Mouse (Mus musculus) cerebellum, adult 9-10 months (tissue): ENCODE data around the gene Trim47.
A peak's percentile ranks its signal among the peaks of the same experiment; 100 is the strongest.
"Not testable (repeated sequence)": the region's sequence is repeated elsewhere in the genome, so short reads cannot be mapped to it uniquely, and the experiment has no call there.

Source experiments
- DNase-seq: peaks from one replicate; pipeline ENCODE4 v3.0.0; 2022

Gene Trim47

DNA sequence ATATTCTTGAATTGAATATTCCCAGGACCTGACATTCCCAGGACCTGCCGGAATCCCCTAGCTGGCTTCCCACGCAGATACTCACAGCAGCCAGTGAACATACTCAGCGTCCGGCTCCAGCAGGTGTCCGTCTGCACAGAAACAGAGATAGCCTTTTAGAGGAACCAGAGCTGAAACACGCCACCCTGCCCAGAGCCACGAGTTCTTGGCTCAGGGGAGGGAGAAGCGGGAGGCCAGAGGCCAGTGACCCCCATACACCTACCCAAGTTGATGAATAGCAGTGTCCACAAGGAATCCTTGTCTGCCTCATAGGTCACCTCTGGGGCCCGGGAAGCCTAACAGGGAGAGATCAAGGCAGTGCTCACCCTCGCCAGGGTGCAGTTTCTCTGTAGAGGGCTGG is 7.2 kb upstream of the Trim47 start:
- no peak for DNase-seq

DNA sequence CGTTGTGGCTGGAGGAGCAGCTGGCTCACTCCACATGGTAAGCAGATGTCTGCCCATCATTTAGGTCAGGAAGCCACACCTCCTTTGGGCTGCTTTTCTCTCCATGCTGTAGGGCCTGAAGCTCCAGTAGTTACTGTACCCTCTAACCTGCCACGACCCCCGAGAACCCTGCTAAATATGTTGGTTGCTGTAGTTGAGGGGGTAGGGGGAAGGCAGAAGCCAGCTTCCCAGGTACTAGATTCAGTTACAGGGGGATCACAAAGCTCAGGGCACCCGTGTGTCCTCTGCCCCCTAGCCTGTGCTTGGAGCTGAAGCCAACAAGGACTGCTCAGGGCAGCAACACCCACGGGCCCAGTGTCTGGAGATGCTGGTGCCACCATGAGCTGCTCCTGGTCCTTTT is 6.5 kb upstream of the Trim47 start:
- no peak for DNase-seq

DNA sequence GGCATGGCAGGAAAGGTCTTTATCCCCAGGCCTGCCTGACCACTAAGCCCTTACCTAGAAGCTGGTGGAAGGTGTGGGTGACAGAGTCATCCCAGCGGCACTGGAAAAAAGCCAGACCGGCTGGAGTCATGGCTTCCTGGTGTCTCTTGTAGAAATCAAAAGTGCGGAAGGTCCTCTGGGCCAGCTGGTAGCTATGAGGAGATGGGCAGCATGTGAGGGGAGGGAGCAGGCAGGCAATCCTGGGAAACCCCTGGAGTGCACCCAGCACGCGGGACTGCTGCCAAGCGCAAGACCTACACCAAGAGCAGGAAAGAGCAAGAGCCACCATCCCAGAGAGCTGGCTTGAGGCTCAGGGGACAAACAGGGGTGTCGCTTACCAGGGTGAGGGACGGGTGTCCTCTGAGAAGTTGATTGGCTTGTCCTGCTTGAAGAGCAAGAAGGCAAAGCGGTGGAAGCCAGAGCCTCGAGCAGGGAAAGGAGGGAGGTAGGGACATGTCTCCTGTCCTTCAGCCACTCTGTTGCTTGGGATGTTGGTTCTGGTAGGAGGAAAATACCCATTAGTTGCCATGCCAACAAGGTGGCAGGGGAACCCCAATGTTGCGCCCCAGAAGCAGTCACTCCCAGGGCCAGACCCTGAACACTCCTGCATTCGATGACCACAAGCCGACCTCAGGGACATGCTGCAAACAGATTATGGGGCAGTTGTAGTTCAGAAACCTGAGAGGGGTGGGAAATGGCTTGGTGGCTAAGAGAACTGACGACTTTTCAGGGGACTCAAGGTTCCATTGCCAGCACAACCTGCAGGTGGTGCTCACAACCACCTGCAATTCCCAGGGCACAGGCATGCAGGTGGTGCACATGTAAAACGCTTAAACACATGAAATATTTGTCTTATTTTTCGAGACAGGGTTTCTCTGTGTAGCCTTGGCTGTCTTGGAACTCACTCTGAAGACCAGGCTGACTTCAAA is 5.6 kb upstream of the Trim47 start:
- peak; percentile 57 for DNase-seq

DNA sequence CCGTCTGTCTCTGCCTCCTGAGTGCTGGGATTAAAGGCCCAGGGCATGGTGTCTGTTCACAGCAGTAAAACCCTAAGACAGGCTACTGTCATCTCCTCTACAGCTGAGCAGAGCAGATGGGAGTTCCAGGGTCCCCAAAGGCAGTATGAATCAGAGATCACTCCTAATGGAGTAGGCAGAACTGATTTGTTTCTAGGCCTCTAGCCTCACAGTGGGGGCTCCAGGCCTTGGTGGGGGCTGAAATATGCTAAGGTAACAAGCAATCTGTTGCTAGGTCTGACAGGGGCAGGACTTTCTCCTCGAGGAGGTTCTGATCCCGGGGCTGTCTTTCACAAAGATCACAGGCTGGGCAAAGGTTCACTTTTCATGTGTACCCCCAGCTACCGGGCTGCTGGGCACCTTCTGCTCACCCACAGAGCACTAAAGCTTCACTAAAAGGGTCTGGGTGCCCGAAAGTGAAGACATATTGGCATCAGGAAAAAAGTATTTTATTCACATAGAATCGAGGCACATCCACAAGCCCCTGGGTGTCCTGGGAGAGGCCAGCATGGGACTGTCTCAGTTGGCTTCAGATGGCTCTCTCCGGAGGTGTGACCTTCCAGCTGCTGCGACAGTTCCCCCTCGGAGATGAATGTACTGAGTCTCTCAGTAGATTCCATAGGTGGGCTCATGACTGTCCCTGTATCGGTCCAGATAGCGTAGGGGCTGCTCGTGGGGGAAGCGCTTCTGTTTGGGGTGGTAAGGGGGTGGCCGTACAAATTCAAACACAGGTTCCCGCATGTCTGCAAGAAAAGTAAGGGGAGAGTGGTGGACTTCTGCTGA is 4.5 kb upstream of the Trim47 start:
- DNase-seq = peak; percentile 51

DNA sequence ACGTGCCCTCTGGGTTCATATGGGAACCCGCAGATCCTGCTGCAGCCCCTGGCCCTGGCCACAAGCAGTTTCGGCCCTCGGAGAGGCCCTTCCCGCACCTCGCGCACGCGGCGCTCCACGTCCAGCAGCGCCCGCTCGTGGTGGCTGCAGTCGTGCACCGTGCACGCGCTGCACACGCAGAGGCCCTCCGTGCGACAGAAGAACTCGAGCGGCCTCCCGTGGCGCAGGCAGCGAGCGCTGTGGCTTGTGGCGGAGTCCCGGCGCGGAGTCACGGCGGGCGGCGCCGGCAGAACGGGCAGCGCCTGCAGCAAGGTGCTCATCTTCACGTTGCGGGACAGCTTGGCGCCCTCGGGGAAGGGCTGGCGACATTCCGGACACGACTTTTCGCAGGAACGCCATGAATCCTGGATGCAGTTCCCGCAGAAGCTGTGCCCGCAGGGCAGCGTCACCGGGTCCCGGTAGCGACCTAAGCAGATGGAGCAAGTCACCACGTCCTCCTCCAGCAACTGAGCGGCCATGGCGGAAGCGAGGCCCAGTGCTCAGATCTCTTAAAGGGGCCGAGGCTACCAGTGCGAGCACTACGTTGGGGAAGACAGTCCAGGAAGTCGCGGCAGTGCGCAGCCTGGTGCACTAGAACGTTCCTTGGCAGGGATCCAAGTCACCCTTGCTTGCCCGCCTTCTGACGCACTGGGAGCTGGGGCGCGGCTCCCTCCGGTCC is 3.6 kb upstream of the Trim47 start, which contains the start of gene Trim65:
Gene Trim65, minus strand, starts transcription at position 641 of the 718 bp plus-strand sequence.
- peak; percentile 82 for DNase-seq

DNA sequence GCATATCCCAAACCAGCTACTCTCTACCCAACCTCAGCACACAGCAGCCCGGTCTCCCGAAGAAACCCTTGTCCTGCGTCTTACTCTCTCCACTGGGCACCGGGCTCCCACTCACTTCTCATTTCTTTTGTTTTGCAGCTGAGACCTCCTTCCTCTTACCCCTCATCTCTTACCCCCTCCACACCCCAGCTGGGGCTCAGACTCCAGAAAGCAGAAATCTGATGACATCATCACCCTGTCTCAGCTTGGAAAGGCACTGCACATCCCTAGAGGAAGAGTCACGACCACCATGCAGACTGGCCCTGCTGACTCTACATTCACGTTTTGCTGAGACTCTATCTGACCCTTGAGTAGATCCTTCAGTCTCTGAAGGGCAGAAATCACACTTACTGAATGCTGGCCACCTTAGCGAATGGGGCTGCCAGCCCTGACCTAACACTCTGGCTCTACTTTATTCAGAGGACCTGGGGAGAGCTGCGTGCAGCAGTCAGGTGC is 3.0 kb upstream of the Trim47 start:
- no peak for DNase-seq

DNA sequence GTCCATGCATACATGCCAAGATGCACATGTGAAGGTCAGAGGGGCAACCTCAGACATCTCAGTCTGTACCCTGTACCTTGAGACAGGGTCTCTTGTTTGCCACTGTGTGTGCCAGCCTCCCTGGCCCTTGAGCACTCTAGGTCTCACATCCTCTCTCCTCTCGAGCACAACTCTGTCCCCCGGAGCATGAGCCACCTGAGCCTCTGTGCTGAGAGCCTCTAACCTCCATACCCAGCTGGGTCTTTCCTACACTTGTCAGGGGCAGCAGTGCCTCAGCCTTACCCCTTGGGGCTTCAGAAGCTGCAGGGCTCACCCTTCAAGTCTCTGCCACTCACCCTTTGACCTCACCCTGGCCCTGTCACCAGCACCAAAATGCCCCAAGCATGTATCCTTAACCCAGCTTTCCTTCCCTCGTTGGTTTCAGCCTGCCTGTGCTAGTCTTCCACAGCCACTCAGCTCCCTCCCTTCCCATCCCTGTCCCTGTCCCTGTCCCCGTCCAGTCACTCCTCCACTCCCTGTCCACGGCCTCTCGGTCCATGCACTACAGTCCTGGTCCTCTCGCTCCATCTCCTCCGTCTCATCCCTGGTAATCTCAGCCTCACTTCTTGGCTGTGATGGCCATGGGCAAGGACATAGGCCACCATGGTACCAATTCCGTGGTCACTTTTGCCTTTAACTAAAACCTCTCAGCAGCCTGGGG is 2.2 kb upstream of the Trim47 start:
- no peak for DNase-seq

DNA sequence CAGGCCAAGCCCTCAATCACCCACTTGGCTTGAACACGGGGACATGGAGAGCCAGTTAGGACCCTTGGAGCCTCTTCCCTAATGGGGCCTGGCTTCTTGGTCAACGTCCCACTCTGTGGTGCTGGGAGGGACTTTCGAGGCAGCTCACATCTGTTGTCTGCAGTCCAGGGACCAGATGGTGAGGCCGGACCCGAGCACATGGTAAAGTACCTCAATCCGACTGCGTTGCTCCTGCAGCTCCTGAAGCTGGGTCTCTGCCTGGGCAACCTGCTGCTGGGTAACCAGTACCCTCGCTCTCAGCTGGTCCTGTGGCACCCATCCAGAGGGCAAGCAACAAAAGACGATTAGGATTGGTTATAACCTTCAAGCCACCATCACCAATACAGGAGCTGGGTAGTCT is 976 bp upstream of the Trim47 start:
- peak; percentile 41 for DNase-seq

DNA sequence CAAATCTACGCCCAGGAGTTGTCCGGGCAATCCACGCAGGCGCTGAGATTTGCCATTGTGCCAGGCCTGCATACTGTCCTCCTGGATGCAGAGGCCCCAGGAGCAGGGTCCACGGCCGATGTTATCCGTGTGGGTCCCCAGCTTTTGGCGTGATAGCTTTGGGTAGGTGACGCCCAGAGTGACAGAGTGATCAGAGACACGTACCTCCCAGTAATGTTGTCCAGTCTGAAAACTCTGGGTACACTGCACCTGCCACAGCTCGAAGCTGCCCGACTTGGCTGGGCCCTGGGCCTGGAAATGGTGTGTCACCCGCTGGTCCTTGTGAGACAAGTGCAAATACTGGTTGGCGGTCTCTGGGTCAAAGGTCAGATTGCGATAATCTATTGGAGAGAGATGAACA is 749 bp downstream of the Trim47 start:
- DNase-seq = peak; percentile 30

DNA sequence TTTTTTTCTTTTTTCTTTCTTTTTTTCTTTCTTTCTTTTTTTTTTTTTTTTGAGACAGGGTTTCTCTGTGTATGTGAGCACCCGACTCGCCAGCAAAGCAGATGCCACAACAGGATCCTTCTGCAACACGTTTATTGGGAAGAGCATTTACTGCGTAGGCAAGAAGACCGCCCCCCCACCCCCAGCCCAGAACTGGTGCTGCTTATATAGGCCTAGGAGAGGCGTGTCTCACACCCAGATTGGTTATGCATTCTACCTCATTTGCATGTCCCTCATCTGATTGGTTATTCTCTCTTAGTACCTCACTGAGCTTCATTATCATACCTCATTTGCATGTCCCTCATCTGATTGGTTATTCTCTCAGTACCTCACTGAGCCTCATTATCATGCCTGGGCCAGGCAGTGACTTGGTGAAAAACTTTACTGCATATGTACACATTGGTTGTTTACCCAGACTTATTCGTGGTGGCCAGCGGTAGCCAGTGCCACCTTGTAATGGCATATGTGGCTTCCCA is 5.2 kb downstream of the Trim47 start:
- DNase-seq = not testable (repeated sequence)

DNA sequence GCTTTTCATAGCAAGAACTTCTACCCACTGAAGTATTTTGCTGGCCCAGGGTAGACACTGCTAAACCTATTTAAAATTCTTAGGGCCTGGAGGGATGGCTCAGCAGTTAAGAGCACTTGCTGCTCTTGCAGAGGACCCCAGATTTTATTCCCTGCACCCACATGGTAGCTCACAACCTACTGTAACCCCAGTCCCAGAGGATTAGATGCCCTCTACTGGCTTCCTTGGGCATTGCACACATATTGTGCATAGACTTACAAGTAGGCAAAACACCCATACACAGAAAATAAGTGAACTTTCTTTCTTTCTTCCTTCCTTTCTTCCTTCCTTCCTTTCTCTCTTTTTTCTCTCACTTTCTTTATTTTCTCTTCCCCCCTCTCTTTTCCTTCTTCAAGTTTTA is 9.2 kb downstream of the Trim47 start:
- DNase-seq = no peak

DNA sequence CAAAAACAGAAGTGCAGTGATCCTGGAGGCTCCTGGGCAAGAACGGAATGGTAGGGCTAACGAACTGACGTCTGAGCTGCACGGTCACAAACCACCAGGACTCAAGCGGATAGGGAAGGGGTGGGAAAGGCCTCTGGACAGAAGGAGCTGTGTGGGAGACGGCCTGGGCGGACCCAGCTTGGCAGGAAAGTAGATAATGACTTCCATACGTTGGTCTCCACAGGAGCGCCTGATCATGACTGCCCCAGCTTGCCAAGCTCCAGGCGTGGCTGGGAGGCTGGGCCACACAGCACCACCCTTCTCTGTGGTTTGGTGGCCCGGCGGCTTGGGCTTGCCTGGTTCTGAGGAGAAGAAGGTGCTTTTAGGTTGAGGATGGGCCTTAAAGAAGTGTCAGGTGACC is 9.8 kb downstream of the Trim47 start:
- DNase-seq = no peak

DNA sequence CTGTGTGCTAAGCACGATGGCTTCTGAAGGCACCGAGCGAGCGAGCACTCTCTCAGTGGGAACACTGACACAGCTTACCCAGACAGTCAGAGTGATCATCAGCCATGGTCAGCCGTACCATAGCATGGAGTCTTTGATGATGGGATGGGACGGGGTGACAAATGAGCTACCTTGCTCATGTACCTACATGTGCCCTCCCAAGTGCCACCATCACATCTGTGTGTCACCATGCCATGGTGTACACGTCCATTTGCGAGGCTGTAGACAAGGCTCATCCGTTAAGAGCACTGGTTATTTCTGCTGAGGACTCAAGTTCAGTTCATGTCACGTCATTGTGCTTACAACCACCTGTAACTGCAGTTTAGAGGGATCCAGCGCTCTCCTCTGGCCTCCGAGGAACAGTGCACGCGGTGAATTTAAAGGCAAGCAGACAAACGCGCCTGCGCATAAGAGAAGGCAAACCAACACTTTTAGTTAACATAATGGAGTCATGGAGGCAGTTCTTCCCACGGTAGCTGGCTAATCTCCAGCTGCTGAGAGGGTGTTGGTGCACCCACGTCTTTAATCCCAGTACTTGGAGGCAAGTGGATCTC is 15.3 kb downstream of the Trim47 start:
- DNase-seq = no peak

DNA sequence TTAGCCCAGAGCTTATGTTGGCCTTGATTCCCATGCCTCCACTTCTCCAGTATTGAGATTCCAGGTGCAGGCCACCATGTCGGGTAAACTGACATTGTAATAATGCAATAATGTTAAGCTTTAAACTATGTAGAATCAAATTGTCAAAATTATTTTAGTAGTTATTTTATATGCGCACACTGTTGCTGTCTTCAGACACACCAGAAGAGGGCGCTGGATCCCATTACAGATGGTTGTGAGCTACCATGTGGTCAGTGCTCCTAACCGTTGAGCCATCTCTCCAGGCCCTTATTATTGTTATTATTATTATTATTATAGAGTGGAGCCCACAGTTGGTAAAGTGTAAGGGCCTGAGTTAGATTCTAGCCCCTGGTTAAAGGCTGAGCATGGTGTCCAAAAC is 15.9 kb downstream of the Trim47 start:
- DNase-seq = no peak

DNA sequence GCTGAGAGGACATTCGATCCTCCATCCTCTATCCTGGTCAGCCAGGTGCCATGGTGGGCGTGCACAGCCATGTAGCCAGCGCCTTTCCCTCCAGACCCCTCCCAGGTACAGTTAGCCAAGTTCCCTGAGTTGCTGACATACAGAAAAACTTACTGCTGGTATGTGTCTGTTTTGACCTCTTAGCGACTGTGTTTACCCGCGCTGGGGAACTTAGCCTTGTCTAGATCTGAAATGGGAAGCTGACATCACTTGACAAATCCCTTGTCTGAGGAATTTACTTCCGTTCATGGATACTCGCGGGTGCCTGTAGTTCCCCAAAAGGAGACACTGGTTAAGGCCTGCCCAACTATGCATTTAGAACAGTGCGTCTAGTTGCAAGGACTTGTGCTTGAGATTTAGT is 16.5 kb downstream of the Trim47 start:
- no peak for DNase-seq

DNA sequence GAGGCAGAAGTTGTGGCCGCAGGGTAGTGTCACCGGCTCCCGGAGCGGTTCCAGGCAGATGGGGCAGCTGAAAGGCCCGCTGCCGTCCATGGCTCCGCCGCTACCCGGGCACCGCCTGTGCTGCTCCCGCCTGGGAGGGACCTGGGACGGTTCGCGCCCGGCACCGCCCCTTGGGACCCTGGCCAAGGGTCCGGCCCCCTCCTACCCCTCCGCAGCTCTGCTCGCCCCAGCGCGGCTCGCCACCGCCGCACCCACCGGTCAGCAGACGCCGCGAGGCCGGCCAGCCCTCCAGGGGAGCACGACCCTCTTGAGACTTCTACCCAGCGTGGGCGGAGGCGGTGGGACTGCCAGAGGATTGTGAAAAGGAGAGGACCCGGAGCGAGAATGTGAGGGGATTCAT is 16.9 kb downstream of the Trim47 start:
- no peak for DNase-seq

DNA sequence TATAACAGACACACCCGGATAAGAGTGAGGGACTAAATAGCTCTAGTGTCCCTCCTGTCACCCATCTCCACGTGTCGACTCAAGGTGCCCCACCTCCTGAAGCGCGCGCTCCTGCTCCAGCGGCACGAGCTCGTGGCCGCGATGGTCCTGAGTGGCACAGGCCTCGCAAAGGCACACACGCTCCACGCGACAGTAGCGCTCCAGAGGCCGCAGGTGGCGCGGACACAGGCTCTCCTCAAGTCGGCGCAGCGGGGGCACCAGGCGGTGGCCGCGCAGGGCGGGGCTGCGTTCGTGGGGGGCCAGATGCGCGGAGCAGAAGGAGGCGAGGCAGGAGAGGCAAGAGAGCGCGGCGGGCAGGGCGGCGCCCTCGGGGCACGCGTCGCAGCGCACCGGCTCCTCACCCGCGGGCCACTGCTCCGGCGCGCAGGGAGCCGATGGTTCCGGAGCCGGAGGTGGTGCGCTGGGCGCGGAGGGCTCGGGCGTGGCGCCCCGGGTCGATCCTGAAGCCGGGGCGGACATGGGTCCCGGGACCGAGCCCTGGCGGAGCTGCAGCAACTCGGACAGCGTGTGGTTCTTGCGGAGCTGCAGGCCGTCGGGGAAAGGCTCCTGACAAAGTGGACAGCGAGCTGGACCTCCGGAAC is 17.4 kb downstream of the Trim47 start:
- no peak for DNase-seq

DNA sequence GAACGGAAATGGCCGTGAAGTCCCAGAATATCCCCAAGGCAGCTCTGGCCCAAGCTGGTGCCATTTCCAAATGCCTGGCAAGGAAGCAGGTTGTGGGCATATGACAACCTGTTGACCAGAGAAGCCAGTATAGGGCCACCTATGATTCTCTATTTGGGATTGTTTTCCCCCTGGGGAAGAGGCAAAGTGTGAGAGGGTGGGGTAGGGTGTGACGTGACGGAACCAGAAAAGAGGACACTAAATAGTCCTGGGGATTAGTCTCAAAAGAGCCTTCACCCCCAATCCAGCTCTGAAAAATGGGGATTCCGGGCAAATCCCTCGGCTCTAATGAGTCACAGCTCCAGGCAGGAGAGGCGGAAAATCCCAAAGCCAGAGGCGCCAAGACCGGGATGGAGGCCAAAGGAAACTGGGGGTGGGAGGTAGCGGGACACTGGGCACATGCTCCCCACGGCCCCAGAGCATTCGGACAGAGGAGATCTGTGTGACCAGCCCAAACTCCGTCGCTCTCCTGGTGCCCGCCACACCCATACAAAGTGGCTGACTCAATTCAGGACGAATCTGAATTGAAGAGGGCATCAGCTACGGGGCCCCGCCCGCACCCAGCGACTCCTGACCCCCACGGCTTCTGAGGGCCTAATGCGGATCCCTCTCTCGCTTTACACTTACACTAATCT is 18.4 kb downstream of the Trim47 start:
- DNase-seq = no peak

DNA sequence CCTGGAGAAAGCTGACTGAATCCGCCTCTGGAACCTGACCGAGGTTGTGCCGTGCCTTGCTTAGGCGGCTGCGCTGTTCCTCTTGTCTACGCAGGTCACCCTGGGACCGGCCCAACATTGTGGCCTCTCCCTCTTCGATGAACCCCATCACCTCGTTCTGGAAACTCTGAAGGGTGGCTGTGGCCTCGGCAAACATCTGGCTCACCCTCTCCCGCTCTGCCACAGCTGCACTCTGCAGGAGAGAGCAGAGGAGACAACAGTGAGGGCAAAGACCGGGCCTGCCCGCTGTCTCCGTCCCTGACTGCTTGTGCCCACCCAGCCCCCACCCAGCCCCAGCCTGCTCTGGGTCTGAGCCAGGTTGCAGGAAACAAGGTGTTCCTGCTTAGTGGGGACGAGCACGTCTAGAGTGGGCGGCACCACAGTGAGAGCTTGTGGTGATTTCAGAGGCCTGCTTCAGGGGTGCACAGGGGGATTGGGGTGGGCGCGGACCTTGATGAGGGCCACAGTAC is 19.2 kb downstream of the Trim47 start:
- no peak for DNase-seq
